Mouse (Mus musculus) limb, embryonic 11.5 days (tissue): ENCODE data around the gene Atxn7l1. TPM values are rescaled to one million over a fixed set of nuclear protein-coding genes. Genes with fewer than 3 reads are reported as not detected.

ENCODE experiments used
- ATAC-seq: fragments of 200-750 bp; cut with Nextera tagmentation; 2 replicates; pipeline ENCODE4 v1.8.0; 2017; ENCODE audit warnings: low read depth; ENCODE audit not compliant: insufficient number of reproducible peaks, low FRiP score, low TSS enrichment
- DNase-seq: peaks from one replicate; pipeline ENCODE4 v3.0.0-alpha.2; 2015; ENCODE audit warnings: low spot score
- H3K27ac ChIP-seq: fragments of 300-500 bp; sonication (generic); replicated peaks from 2 replicates; pipeline ENCODE4 v1.5.1; 2014; ENCODE audit warnings: low read depth, mild to moderate bottlenecking, low read length
- H3K27me3 ChIP-seq: fragments of 300-500 bp; sonication (generic); 2 replicates; pipeline ENCODE4 v1.6.1; 2014; ENCODE audit warnings: mild to moderate bottlenecking, low read length, mixed read lengths; ENCODE audit not compliant: control insufficient read depth, insufficient read depth
- H3K36me3 ChIP-seq: fragments of 300-500 bp; sonication (generic); 2 replicates; pipeline ENCODE4 v1.6.1; 2014; ENCODE audit warnings: mild to moderate bottlenecking, low read length, moderate library complexity, mixed read lengths; ENCODE audit not compliant: control insufficient read depth, insufficient read depth
- H3K4me1 ChIP-seq: fragments of 300-500 bp; sonication (generic); 2 replicates; pipeline ENCODE4 v1.6.1; 2014; ENCODE audit warnings: low read length, mixed read lengths; ENCODE audit not compliant: control insufficient read depth, insufficient read depth
- H3K4me2 ChIP-seq: fragments of 300-500 bp; sonication (generic); 2 replicates; pipeline ENCODE4 v1.6.1; 2014; ENCODE audit warnings: low read depth, mild to moderate bottlenecking, moderate library complexity; ENCODE audit not compliant: severe bottlenecking
- H3K4me3 ChIP-seq: fragments of 300-500 bp; sonication (generic); 2 replicates; pipeline ENCODE4 v1.5.1; 2014; ENCODE audit warnings: low read depth, low read length
- H3K9ac ChIP-seq: fragments of 300-500 bp; sonication (generic); 2 replicates; pipeline ENCODE4 v1.6.1; 2014; ENCODE audit warnings: mild to moderate bottlenecking, low read length
- H3K9me3 ChIP-seq: fragments of 300-500 bp; sonication (generic); 2 replicates; pipeline ENCODE4 v1.6.1; 2016; ENCODE audit warnings: low read length; ENCODE audit not compliant: control insufficient read depth
- WGBS: fragments of 180-500 bp; shearing (Covaris S2); extraction: QIAGEN DNeasy Blood & Tissue Kit; methylation state at CpG from one replicate; pipeline ENCODE4 v1.1.7; 2014; 5-methylcytosine and 5-hydroxymethylcytosine counted together
- polyA plus RNA-seq: library from polyadenylated mRNA; unstranded; fragments of >200 nt; fragmentation: Nextera tagmentation; extraction: Ambion mirVana; gene quantifications from 2 replicates; pipeline ENCODE4 v1.2.1, GENCODE M21; 2014

Gene Atxn7l1
- polyA plus RNA-seq, 1 experiment from 2014 or later = 18.8 TPM

DNA sequence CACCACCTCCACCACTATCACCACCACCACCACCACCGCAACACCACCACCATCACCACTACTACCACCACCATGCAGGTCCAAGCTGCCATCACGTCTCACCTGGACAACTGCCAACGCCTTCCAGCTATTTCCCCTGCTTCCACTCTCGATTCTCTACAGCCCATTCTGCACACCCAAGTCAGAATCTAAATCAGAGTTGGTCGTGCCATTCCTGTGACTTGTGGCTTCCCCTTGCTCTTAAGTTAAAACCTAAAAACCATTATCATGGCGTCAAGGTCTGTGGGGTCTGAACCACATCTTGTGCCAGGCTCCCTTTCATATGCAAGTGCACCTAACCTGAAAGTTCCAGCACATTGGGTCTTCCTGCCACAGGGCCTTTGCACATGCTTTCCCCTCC lies 102.7 kb downstream of the Atxn7l1 start:
- Histone ChIP-seq H3K36me3 (peaks cover 2% of the 10 kb centered on the region; the same call in 1 of the 2 replicates), H3K9ac (no peak overlapping the region), H3K27me3 (no peaks in the 10 kb centered on the region), H3K9me3 (no peaks in the 10 kb centered on the region), H3K4me1 (no peaks in the 10 kb centered on the region), H3K4me3 (no peak overlapping the region), H3K4me2 (no peak overlapping the region), H3K27ac (no peak overlapping the region)
- WGBS = 96% methylated on average over 6 of the region's 6 CpGs
- DNase-seq = no peak
- ATAC-seq = no peak

DNA sequence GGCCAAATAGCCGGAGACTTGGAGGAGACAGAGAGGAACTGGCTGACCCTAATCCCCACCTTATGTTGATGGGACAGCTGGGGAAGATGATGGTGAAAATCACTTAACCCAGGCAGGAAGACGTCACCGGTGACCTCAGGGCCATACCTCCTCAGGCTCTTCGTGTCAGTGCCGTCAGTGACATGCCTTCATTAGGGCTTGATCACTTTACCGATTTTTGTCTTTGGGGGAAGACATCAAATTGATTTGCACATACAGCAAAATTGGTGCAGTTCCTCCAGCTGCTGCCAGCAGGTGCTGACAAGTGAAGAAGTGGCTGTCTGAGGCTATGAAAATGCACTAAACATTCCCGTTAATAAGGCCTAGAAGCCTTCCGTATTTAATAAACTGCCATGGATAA lies 103.9 kb downstream of the Atxn7l1 start:
- ATAC-seq = no peak
- Histone ChIP-seq H3K27me3 (no peaks in the 10 kb centered on the region), H3K4me1 (no peaks in the 10 kb centered on the region), H3K4me2 (no peak overlapping the region), H3K9me3 (no peaks in the 10 kb centered on the region), H3K36me3 (peaks cover 2% of the 10 kb centered on the region; the same call in 1 of the 2 replicates), H3K4me3 (no peak overlapping the region), H3K9ac (no peak overlapping the region), H3K27ac (no peak overlapping the region)
- no peak for DNase-seq
- WGBS = 85% methylated on average over 8 of the region's 8 CpGs

DNA sequence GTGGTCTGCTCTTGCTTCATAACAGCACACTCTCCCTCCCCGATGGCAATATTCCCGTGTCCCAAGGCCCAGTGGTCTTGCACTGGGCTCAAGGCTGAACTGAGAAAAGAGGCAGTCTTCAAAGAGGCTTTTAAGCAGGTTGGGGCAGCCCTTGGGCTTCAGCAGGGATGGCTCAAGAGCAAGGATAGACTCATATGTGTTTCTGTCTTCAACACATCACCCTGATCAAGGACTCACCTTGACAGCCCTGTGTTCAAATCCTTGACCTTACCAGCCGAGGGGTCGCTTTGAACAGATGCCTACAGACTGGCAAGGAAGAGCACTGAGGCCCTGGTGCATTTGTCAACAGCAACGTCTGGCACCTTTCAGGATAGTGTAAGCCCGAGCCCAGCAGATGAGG lies 105.1 kb downstream of the Atxn7l1 start:
- no peak for ATAC-seq
- Histone ChIP-seq H3K4me2 (no peak overlapping the region), H3K9me3 (no peaks in the 10 kb centered on the region), H3K4me1 (no peaks in the 10 kb centered on the region), H3K36me3 (peaks cover 2% of the 10 kb centered on the region; the same call in 1 of the 2 replicates), H3K27me3 (no peaks in the 10 kb centered on the region), H3K4me3 (no peak overlapping the region), H3K27ac (no peak overlapping the region), H3K9ac (no peak overlapping the region)
- 79% methylated on average over 6 of the region's 6 CpGs for WGBS
- DNase-seq = no peak

DNA sequence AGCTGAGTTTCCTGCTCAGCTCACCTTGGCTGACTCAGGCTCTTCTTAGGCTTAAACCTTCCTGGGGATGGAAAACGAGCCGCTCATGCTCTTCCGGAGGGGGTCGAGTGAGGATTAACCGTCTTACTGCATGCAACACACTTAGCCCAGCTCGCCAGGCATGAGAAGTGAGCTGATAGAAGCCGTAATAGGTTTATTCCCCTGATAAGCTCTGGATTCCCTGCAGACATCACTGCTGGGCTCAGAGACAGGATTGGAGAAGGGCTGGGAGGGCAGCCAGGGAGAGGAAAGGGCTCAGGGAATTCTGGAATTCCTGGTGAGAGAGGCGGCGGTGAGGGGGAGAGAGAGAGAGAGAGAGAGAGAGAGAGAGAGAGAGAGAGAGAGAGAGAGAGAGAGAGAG lies 105.7 kb downstream of the Atxn7l1 start:
- no peak overlapping the region for H3K9ac ChIP-seq
- no peak overlapping the region for H3K27ac ChIP-seq
- H3K4me3 ChIP-seq = no peak overlapping the region
- H3K4me1 ChIP-seq = no peaks in the 10 kb centered on the region
- H3K4me2 ChIP-seq = no peak overlapping the region
- H3K27me3 ChIP-seq = no peaks in the 10 kb centered on the region
- no peak for DNase-seq
- ATAC-seq = no peak
- H3K9me3 ChIP-seq = no peaks in the 10 kb centered on the region
- peaks cover 2% of the 10 kb centered on the region; the same call in 1 of the 2 replicates for H3K36me3 ChIP-seq
- WGBS = 64% methylated on average over 9 of the region's 9 CpGs

DNA sequence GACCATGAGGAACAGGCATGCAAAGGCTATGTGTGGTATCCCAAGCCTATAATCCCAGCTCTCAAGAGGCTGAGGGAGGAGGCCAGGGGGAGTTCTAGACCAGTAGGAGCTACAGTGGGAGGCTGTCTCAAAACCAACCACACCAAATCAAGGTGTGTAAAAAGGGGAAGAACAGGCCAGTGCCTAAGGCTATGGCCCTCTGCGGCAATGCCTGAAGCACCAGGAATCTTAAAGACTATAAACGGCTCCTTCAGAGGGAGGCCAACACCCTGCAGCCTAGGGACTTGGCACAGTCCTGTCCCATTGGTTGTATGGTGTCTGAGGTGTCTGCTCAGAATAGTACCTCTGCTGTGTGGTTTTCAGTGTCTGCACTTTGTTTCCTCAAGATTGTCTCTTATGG lies 107.8 kb downstream of the Atxn7l1 start:
- ATAC-seq (no peak), DNase-seq (no peak)
- no peak overlapping the region for H3K9ac ChIP-seq
- H3K4me2 ChIP-seq = no peak overlapping the region
- H3K4me1 ChIP-seq = no peaks in the 10 kb centered on the region
- H3K27me3 ChIP-seq = no peaks in the 10 kb centered on the region
- H3K27ac ChIP-seq = no peak overlapping the region
- H3K9me3 ChIP-seq = no peaks in the 10 kb centered on the region
- 86% methylated on average over 2 of the region's 2 CpGs for WGBS
- no peak overlapping the region for H3K4me3 ChIP-seq
- no peaks in the 10 kb centered on the region for H3K36me3 ChIP-seq

DNA sequence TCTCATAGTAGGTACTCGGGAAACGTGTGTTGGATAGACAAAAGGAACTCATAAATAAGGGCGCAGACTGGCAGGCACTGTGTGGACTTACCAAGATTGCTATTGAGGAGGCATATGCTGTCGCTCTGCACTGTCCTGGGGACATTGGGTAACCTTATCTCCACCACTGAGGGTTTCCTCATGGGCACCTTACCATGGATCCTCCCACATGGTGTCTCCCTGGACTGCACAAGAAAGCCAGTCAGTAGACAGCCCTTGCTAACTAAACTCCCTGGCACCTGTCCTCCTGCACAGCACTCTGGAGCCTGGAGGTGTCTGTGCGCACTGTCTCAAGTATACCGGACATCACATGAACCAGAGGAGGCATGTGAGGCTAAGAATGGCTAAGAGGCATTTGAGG lies 108.9 kb downstream of the Atxn7l1 start:
- H3K4me1 ChIP-seq = no peaks in the 10 kb centered on the region
- DNase-seq (no peak), ATAC-seq (no peak)
- 92% methylated on average over 6 of the region's 6 CpGs for WGBS
- H3K27me3 ChIP-seq = no peaks in the 10 kb centered on the region
- no peak overlapping the region for H3K4me2 ChIP-seq
- no peaks in the 10 kb centered on the region for H3K36me3 ChIP-seq
- H3K9me3 ChIP-seq = no peaks in the 10 kb centered on the region
- H3K4me3 ChIP-seq = no peak overlapping the region
- no peak overlapping the region for H3K27ac ChIP-seq
- H3K9ac ChIP-seq = no peak overlapping the region

DNA sequence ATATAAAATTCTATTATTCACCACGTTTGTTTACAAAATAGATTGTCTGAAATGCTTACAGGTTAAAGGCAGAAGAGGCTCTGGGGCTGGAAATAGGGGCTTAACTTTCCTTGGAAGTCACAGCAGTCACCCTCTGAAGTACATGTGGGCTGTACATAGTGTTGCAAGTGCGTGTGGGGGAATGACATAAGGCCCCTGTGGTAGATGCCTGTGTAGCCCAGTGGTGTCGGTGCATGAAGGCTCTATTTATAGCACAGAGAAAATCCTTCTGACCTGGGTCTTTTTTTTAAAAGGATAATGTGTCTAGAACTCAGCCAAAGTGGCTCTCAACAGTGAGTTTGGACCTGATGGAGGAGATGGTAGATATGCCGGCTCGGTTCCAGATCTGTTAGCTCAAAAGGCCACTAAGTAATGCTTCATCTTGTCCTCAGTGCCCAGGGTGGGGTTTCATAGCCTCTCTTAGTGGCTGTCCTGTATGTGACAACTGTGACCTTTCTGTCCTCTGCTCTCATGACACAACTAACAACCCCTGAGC lies 111.6 kb downstream of the Atxn7l1 start:
- 91% methylated on average over 5 of the region's 5 CpGs for WGBS
- no peak overlapping the region for H3K4me3 ChIP-seq
- no peak overlapping the region for H3K4me2 ChIP-seq
- DNase-seq (no peak), ATAC-seq (no peak)
- no peak overlapping the region for H3K27ac ChIP-seq
- H3K9ac ChIP-seq = no peak overlapping the region
- no peaks in the 10 kb centered on the region for H3K4me1 ChIP-seq
- H3K27me3 ChIP-seq = no peaks in the 10 kb centered on the region
- no peaks in the 10 kb centered on the region for H3K9me3 ChIP-seq
- no peaks in the 10 kb centered on the region for H3K36me3 ChIP-seq

DNA sequence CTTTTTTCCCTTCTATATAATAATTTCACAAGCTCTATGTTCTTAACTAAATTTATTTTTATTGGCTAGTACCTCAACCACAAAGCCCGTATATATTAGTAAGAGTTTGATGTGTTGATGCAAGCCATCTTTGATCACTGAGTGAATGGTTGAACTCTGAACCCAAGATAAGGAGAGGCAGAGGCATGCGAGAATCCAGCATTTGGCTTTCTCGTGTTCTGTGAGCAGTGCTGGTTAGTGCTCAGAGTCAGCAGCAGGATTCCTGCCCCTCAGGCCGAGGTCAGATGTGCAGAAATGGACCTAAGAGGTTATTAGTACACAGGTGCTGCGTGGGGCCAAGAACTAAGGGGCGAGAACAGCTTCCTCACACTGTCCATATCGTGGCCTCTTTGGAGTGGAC lies 113.1 kb downstream of the Atxn7l1 start:
- Histone ChIP-seq H3K36me3 (no peaks in the 10 kb centered on the region), H3K27me3 (no peaks in the 10 kb centered on the region), H3K4me2 (no peak overlapping the region), H3K27ac (no peak overlapping the region), H3K9me3 (no peaks in the 10 kb centered on the region), H3K9ac (no peak overlapping the region), H3K4me1 (no peaks in the 10 kb centered on the region), H3K4me3 (no peak overlapping the region)
- ATAC-seq (no peak), DNase-seq (no peak)
- WGBS = 72% methylated on average over 7 of the region's 7 CpGs

DNA sequence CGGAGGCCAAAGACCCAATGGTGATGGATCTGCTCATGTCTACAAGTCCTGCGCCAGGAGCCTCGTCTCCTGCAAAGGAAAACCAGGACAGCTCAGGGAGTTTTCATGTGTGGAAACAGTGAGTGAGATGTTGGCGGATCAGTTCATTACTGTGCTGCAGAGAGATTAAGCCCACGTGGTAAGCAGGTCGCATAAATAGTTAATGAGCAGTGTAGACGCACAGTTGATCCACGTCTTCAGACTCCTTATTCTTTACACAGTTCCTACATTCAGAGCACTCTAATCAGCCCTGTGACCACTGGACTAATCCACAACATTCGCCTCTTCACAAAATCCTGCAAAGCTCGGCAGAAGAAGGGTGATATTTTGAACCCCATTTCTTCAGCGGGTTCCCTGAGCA lies 118.4 kb downstream of the Atxn7l1 start:
- DNase-seq (no peak), ATAC-seq (no peak)
- Histone ChIP-seq H3K36me3 (no peaks in the 10 kb centered on the region), H3K9me3 (no peaks in the 10 kb centered on the region), H3K27ac (no peak overlapping the region), H3K9ac (no peak overlapping the region), H3K27me3 (no peaks in the 10 kb centered on the region), H3K4me1 (no peaks in the 10 kb centered on the region), H3K4me2 (no peak overlapping the region), H3K4me3 (no peak overlapping the region)
- 86% methylated on average over 11 of the region's 11 CpGs for WGBS
